9 mouse cellular contexts compared by ENCODE assay signal in genomic region chr17:25270795-25271335, GRCm38 (mm10). TPM values are rescaled to one million over a fixed set of nuclear protein-coding genes. Genes with fewer than 3 reads are reported as not detected.
DNase-seq lines count a peak whose midpoint lies in the region; ATAC-seq and TF ChIP-seq lines count a peak whose summit lies in the region.
"Had no signal": no experiment of that assay in that cellular context is flagged by ENCODE, and none has a peak within 500 bp of the region (broad histone marks: within the 10 kb centered on the region; RNA-seq: fewer than 3 reads in every experiment).

No protein-coding gene starts in this region.

- WGBS in kidney, embryonic 16.5 days = 75% methylated on average over 2 of the region's 2 CpGs
- 95% methylated on average over 2 of the region's 2 CpGs for WGBS in limb, embryonic 11.5 days

- no peak for DNase-seq in kidney, postnatal 4 days
- DNase-seq in limb, embryonic 11.5 days (ENCODE audit: low spot score) = no peak
- DNase-seq in left cerebral cortex, adult 9 months (ENCODE audit: low spot score in 2 of 2) = no peak
- DNase-seq in spleen, postnatal 10 days (ENCODE audit: low spot score in 2 of 2) = no peak
- DNase-seq in cerebellum, postnatal 10 days = no peak

- ATAC-seq in kidney, embryonic 16.5 days (ENCODE audit: low FRiP score, low TSS enrichment) = no peak
- no peak for ATAC-seq in limb, embryonic 11.5 days (ENCODE audit: insufficient number of reproducible peaks, low FRiP score, low TSS enrichment, low read depth)

- no peak overlapping the region for H3ac ChIP-seq in myocyte (ENCODE audit: control insufficient read depth, insufficient read length)

- TF ChIP-seq CTCF in embryonic fibroblast, embryonic 13.5 days (IDR thresholded peaks at IDR 0.05; ENCODE audit: borderline replicate concordance, insufficient read depth, low read length) = no peak

- H3K27me3 ChIP-seq in kidney, embryonic 16.5 days (ENCODE audit: insufficient read depth, low read length) = no peaks in the 10 kb centered on the region
- H3K27me3 ChIP-seq in limb, embryonic 11.5 days (ENCODE audit: control insufficient read depth, insufficient read depth, low read length) = no peaks in the 10 kb centered on the region
- no peaks in the 10 kb centered on the region for H3K27me3 ChIP-seq in myocyte (ENCODE audit: control insufficient read depth, insufficient read depth, insufficient read length)

- H3K4me1 ChIP-seq in kidney, embryonic 16.5 days (ENCODE audit: insufficient read depth, low read length) = peaks cover 30% of the 10 kb centered on the region
- H3K4me1 ChIP-seq in embryonic fibroblast, embryonic 13.5 days (ENCODE audit: control insufficient read depth, insufficient read depth, low read length) = 0 out of 2 replicates have a peak, but pooled peaks cover 9% of the 10 kb centered on the region
- peaks cover 15% of the 10 kb centered on the region for H3K4me1 ChIP-seq in limb, embryonic 11.5 days (ENCODE audit: control insufficient read depth, insufficient read depth, low read length)

- 0 out of 2 replicates have a peak overlapping the region, but pooled peaks have one; percentile 99 for H3K9ac ChIP-seq in kidney, embryonic 16.5 days (replicated peaks; ENCODE audit: low read length)
- no peak overlapping the region; the same call in 1 of the 2 replicates for H3K9ac ChIP-seq in limb, embryonic 11.5 days (ENCODE audit: low read length)

- peak overlapping the region; percentile 100 for H3K4me2 ChIP-seq in kidney, embryonic 16.5 days (replicated peaks; ENCODE audit: low read depth, low read length)
- peak overlapping the region; percentile 20; the same call in 1 of the 2 replicates for H3K4me2 ChIP-seq in limb, embryonic 11.5 days (ENCODE audit: low read depth, severe bottlenecking)
- peak overlapping the region; percentile 95 for H3K4me2 ChIP-seq in myocyte (ENCODE audit: low read depth)

- H3K79me2 ChIP-seq in myocyte (ENCODE audit: control insufficient read depth, insufficient read depth) = peaks cover 68% of the 10 kb centered on the region

- no peak overlapping the region for H3K27ac ChIP-seq in kidney, embryonic 16.5 days (ENCODE audit: low read length)
- no peak overlapping the region; the same call in 1 of the 2 replicates for H3K27ac ChIP-seq in embryonic fibroblast, embryonic 13.5 days (ENCODE audit: insufficient read depth, low read length)
- no peak overlapping the region for H3K27ac ChIP-seq in limb, embryonic 11.5 days (replicated peaks; ENCODE audit: low read depth, low read length)

- no peaks in the 10 kb centered on the region for H3K9me3 ChIP-seq in kidney, embryonic 16.5 days (ENCODE audit: low read length)
- H3K9me3 ChIP-seq in limb, embryonic 11.5 days (ENCODE audit: control insufficient read depth, low read length) = no peaks in the 10 kb centered on the region

- TF ChIP-seq POLR2A in embryonic fibroblast, embryonic 13.5 days (IDR thresholded peaks at IDR 0.05; ENCODE audit: low read depth, low read length) = no peak
- TF ChIP-seq POLR2A in myocyte (IDR thresholded peaks at IDR 0.05; ENCODE audit: insufficient read length, low read depth) = no peak

- peak overlapping the region; percentile 100 for H3K4me3 ChIP-seq in kidney, embryonic 16.5 days (ENCODE audit: low read length)
- peak overlapping the region; percentile 16; the same call in 1 of the 2 replicates for H3K4me3 ChIP-seq in embryonic fibroblast, embryonic 13.5 days (ENCODE audit: insufficient read depth, low read length)
- H3K4me3 ChIP-seq in limb, embryonic 11.5 days (ENCODE audit: low read depth, low read length) = no peak overlapping the region
- H3K4me3 ChIP-seq in myocyte = peak overlapping the region; percentile 100

- peaks cover 44% of the 10 kb centered on the region for H3K36me3 ChIP-seq in kidney, embryonic 16.5 days (ENCODE audit: insufficient read depth, low read length)
- H3K36me3 ChIP-seq in limb, embryonic 11.5 days (ENCODE audit: control insufficient read depth, insufficient read depth, low read length) = peaks cover 38% of the 10 kb centered on the region
- H3K36me3 ChIP-seq in myocyte (ENCODE audit: control insufficient read depth, insufficient read depth) = peaks cover 33% of the 10 kb centered on the region

TF ChIP-seq in myocyte, 11 proteins besides CTCF, POLR2A, EP300 and RAD21:
- TF ChIP-seq MAX (IDR thresholded peaks at IDR 0.05; ENCODE audit: low read depth) (no peak), TCF3 (IDR thresholded peaks at IDR 0.05; ENCODE audit: insufficient read length, low read depth) (no peak), SRF (IDR thresholded peaks at IDR 0.05; ENCODE audit: control insufficient read depth, insufficient read length, low read depth) (no peak), CEBPB (IDR thresholded peaks at IDR 0.05; ENCODE audit: insufficient read depth, poor library complexity, severe bottlenecking) (no peak), MYOD1 (IDR thresholded peaks at IDR 0.05; ENCODE audit: control insufficient read depth in 1 of 3, insufficient read length in 2 of 3, low read depth in 2 of 3) (no peak), E2F4 (IDR thresholded peaks at IDR 0.05; ENCODE audit: insufficient read depth) (no peak), POLR2AphosphoS2 (IDR thresholded peaks at IDR 0.05; ENCODE audit: insufficient read length, low read depth) (no peak), USF1 (IDR thresholded peaks at IDR 0.05; ENCODE audit: low read depth) (no peak), TCF12 (IDR thresholded peaks at IDR 0.05; ENCODE audit: insufficient read depth, poor library complexity, severe bottlenecking) (no peak), REST (IDR thresholded peaks at IDR 0.05; ENCODE audit: insufficient read depth, insufficient read length) (no peak), MYOG (IDR thresholded peaks at IDR 0.05; ENCODE audit: control insufficient read depth in 1 of 3, insufficient read depth in 1 of 3, insufficient read length in 2 of 3, low read depth in 2 of 3) (no peak)

RNA-seq across cellular contexts. Expression of gene Ube2i, which starts 3.6 kb away (rescaled TPM):
- polyA plus RNA-seq in kidney, embryonic 16.5 days (2015; fragmentation: Nextera tagmentation; extraction: Ambion mirVana) = 611 and 640 TPM in 2 replicates
- polyA plus RNA-seq in embryonic fibroblast, embryonic 13.5 days (2011; ENCODE audit: insufficient read length, low read depth, missing spikeins) = 296 and 315 TPM in 2 replicates
- polyA plus RNA-seq in limb, embryonic 11.5 days (2014; fragmentation: Nextera tagmentation; extraction: Ambion mirVana) = 922 and 923 TPM in 2 replicates
- 246 TPM for polyA plus RNA-seq in myocyte (2012; fragmentation: generic; extraction: Trizol)

RNA-seq across cellular contexts. Expression of gene Baiap3, which starts 14.7 kb away (rescaled TPM):
- polyA plus RNA-seq in kidney, embryonic 16.5 days (2015; fragmentation: Nextera tagmentation; extraction: Ambion mirVana) = 2.0 and 2.3 TPM in 2 replicates
- not detected in 2 replicates for polyA plus RNA-seq in embryonic fibroblast, embryonic 13.5 days (2011; ENCODE audit: insufficient read length, low read depth, missing spikeins)
- polyA plus RNA-seq in limb, embryonic 11.5 days (2014; fragmentation: Nextera tagmentation; extraction: Ambion mirVana) = 0.71 and 0.88 TPM in 2 replicates
- 0.01 TPM for polyA plus RNA-seq in myocyte (2012; fragmentation: generic; extraction: Trizol)

RNA-seq across cellular contexts. Expression of gene Prss34, which starts 27.3 kb away (rescaled TPM):
- 0.30 TPM in 1 of 2 replicates, not detected in the other for polyA plus RNA-seq in kidney, embryonic 16.5 days (2015; fragmentation: Nextera tagmentation; extraction: Ambion mirVana)
- not detected in 2 replicates for polyA plus RNA-seq in embryonic fibroblast, embryonic 13.5 days (2011; ENCODE audit: insufficient read length, low read depth, missing spikeins)
- not detected in 2 replicates for polyA plus RNA-seq in limb, embryonic 11.5 days (2014; fragmentation: Nextera tagmentation; extraction: Ambion mirVana)
- not detected for polyA plus RNA-seq in myocyte (2012; fragmentation: generic; extraction: Trizol)
- polyA plus RNA-seq: large intestine, adult 2 months had no signal

RNA-seq across cellular contexts. Expression of gene Tsr3, which starts 30.9 kb away (rescaled TPM):
- polyA plus RNA-seq in kidney, embryonic 16.5 days (2015; fragmentation: Nextera tagmentation; extraction: Ambion mirVana) = 49.7 and 51.6 TPM in 2 replicates
- 17.9 and 19.8 TPM in 2 replicates for polyA plus RNA-seq in embryonic fibroblast, embryonic 13.5 days (2011; ENCODE audit: insufficient read length, low read depth, missing spikeins)
- 63.8 and 66.1 TPM in 2 replicates for polyA plus RNA-seq in limb, embryonic 11.5 days (2014; fragmentation: Nextera tagmentation; extraction: Ambion mirVana)
- 44.7 TPM for polyA plus RNA-seq in myocyte (2012; fragmentation: generic; extraction: Trizol)

RNA-seq across cellular contexts. Expression of gene Gnptg, which starts 30.9 kb away (rescaled TPM):
- polyA plus RNA-seq in kidney, embryonic 16.5 days (2015; fragmentation: Nextera tagmentation; extraction: Ambion mirVana) = 51.2 and 56.6 TPM in 2 replicates
- polyA plus RNA-seq in embryonic fibroblast, embryonic 13.5 days (2011; ENCODE audit: insufficient read length, low read depth, missing spikeins) = 13.9 and 16.1 TPM in 2 replicates
- 28.3 and 29.4 TPM in 2 replicates for polyA plus RNA-seq in limb, embryonic 11.5 days (2014; fragmentation: Nextera tagmentation; extraction: Ambion mirVana)
- polyA plus RNA-seq in myocyte (2012; fragmentation: generic; extraction: Trizol) = 26.5 TPM

Comparison
In these comparisons a context has a peak if more than half of its experiments do, and no peak if none do; other contexts are left out.
1. H3K4me2 ChIP-seq: peak in every context shown above with its lines; median percentile 100 in kidney, embryonic 16.5 days; 95 in myocyte; 20 in limb, embryonic 11.5 days.